Mouse (Mus musculus) liver, embryonic 14.5 days (tissue): ENCODE data around the gene Esm1. TPM values are rescaled to one million over a fixed set of nuclear protein-coding genes. Genes with fewer than 3 reads are reported as not detected.
A peak's percentile ranks its signal among the peaks of the same experiment; 100 is the strongest.

Experiments used
- ATAC-seq: fragments of 200-750 bp; cut with Nextera tagmentation; 2 replicates; pipeline ENCODE4 v1.8.0; 2017; ENCODE audit warnings: moderate number of reproducible peaks, mild to moderate bottlenecking, moderate library complexity; ENCODE audit not compliant: insufficient read depth
- DNase-seq, 3 experiments: peaks; one replicate each; pipeline ENCODE4 v3.0.0-alpha.2; 2012 to 2013; ENCODE audit warnings: low read depth in 3 of 3, low spot score in 3 of 3
- H3K27ac ChIP-seq: fragments of 300-500 bp; sonication (generic); 2 replicates; pipeline ENCODE4 v1.5.1; 2014; ENCODE audit warnings: moderate library complexity, mild to moderate bottlenecking, control low read depth, inconsistent platforms
- H3K27me3 ChIP-seq: fragments of 300-500 bp; sonication (generic); 2 replicates; pipeline ENCODE4 v1.6.1; 2014; ENCODE audit warnings: mild to moderate bottlenecking, low read length, moderate library complexity; ENCODE audit not compliant: control insufficient read depth, insufficient read depth
- H3K36me3 ChIP-seq: fragments of 300-500 bp; sonication (generic); replicated peaks from 2 replicates; pipeline ENCODE4 v1.6.1; 2014; ENCODE audit warnings: low read depth; ENCODE audit not compliant: control insufficient read depth, insufficient read depth
- H3K4me1 ChIP-seq, 2 experiments: fragments of 200-500 bp in 1 of 2; fragments of 300-500 bp in 1 of 2; sonication (generic) in 1 of 2; replicated peaks; 2 replicates each; pipeline ENCODE4 v1.6.1; 2012 to 2014; ENCODE audit warnings: antibody characterized with exemption in 1 of 2, inconsistent platforms in 1 of 2, low read length in 1 of 2; ENCODE audit not compliant: control insufficient read depth in 2 of 2, insufficient read depth in 2 of 2
- H3K4me2 ChIP-seq: fragments of 300-500 bp; sonication (generic); 2 replicates; pipeline ENCODE4 v1.6.1; 2014; ENCODE audit warnings: low read depth, mild to moderate bottlenecking, control low read depth, moderate library complexity
- H3K4me3 ChIP-seq, 2 experiments: fragments of 200-500 bp in 1 of 2; fragments of 300-500 bp in 1 of 2; sonication (generic) in 1 of 2; 2 replicates each; pipeline ENCODE4 v1.5.1; 2012 to 2014; ENCODE audit warnings: low read depth in 2 of 2, low read length in 2 of 2, mild to moderate bottlenecking in 2 of 2, control low read depth in 1 of 2, inconsistent platforms in 1 of 2, moderate library complexity in 1 of 2; ENCODE audit not compliant: insufficient read depth in 1 of 2
- H3K9ac ChIP-seq: fragments of 300-500 bp; sonication (generic); replicated peaks from 2 replicates; pipeline ENCODE4 v1.6.1; 2014; ENCODE audit warnings: mild to moderate bottlenecking, control low read depth, moderate library complexity
- H3K9me3 ChIP-seq: fragments of 300-500 bp; sonication (generic); 2 replicates; pipeline ENCODE4 v1.6.1; 2016; ENCODE audit warnings: low read length, mixed read lengths; ENCODE audit not compliant: control insufficient read depth
- CTCF ChIP-seq: IDR thresholded peaks from 2 replicates; pipeline ENCODE4 v1.5.1; 2016; ENCODE audit warnings: antibody characterized with exemption, low read depth, control low read depth
- EP300 ChIP-seq: IDR thresholded peaks from 2 replicates; pipeline ENCODE4 v1.6.1; 2016; ENCODE audit warnings: antibody characterized with exemption, low read depth
- WGBS: fragments of 180-500 bp; shearing (Covaris S2); extraction: QIAGEN DNeasy Blood & Tissue Kit; methylation state at CpG from one replicate; pipeline ENCODE4 v1.1.7; 2014; ENCODE audit not compliant: insufficient replicate concordance; 5-methylcytosine and 5-hydroxymethylcytosine counted together
- polyA plus RNA-seq, 2 experiments: library from polyadenylated mRNA; depleted of rRNA in 1 of 2; stranded (reverse) in 1 of 2; unstranded in 1 of 2; fragments of >200 nt; fragmentation: Nextera tagmentation in 1 of 2; extraction: Ambion mirVana in 1 of 2; gene quantifications; 2 replicates each; pipeline versions ENCODE4 v1.2.1 to v1.2.3; 2012 to 2014

Esm1 gene
- polyA plus RNA-seq, 2 experiments: 0.36 to 0.37 TPM

- Histone ChIP-seq H3K9ac (no peak overlapping the region), H3K4me2 (no peak overlapping the region), H3K27me3 (no peaks in the 10 kb centered on the region), H3K4me1 (no peaks in the 10 kb centered on the region), H3K27ac (no peak overlapping the region), H3K9me3 (no peaks in the 10 kb centered on the region), H3K36me3 (no peaks in the 10 kb centered on the region), H3K4me3 (no peak overlapping the region)
- ATAC-seq (no peak), DNase-seq (peak; percentile 22 to 36 (median 30))
- TF ChIP-seq CTCF: peak; percentile 80
- TF ChIP-seq EP300: no peak
- 17% methylated on average over 9 of the region's 9 CpGs for WGBS
Measured at GRCm38 (mm10) chr13:113266495-113266951, 57.1 kb downstream of the Esm1 start.

- Histone ChIP-seq H3K4me1 (no peaks in the 10 kb centered on the region), H3K4me2 (no peak overlapping the region), H3K9ac (no peak overlapping the region), H3K27ac (no peak overlapping the region), H3K9me3 (no peaks in the 10 kb centered on the region), H3K27me3 (no peaks in the 10 kb centered on the region), H3K36me3 (no peaks in the 10 kb centered on the region), H3K4me3 (no peak overlapping the region)
- 26% methylated on average over 3 of the region's 3 CpGs for WGBS
- DNase-seq: no peak
- TF ChIP-seq CTCF (no peak), EP300 (no peak)
- no peak for ATAC-seq
Measured at GRCm38 (mm10) chr13:113267204-113267603, 57.7 kb downstream of the Esm1 start.

Other genes with a start within 250 kb of the Esm1 start
- gene Ccno, start 221.9 kb upstream of the Esm1 start, polyA plus RNA-seq (2012; rRNA removed): 0.06 and 0.13 TPM in 2 replicates
- gene Ccno, start 221.9 kb upstream of the Esm1 start, polyA plus RNA-seq (2014; fragmentation: Nextera tagmentation; extraction: Ambion mirVana): not detected in 2 replicates
- not detected in 2 replicates for gene Mcidas, start 215.8 kb upstream of the Esm1 start, polyA plus RNA-seq (2012; rRNA removed)
- gene Mcidas, start 215.8 kb upstream of the Esm1 start, polyA plus RNA-seq (2014; fragmentation: Nextera tagmentation; extraction: Ambion mirVana): not detected in 2 replicates
- gene Cdc20b, start 174.5 kb upstream of the Esm1 start, polyA plus RNA-seq (2012; rRNA removed): 0.02 TPM in 1 of 2 replicates, not detected in the other
- not detected in 2 replicates for gene Cdc20b, start 174.5 kb upstream of the Esm1 start, polyA plus RNA-seq (2014; fragmentation: Nextera tagmentation; extraction: Ambion mirVana)
- 2.2 and 3.1 TPM in 2 replicates for gene Gpx8, start 163.2 kb upstream of the Esm1 start, polyA plus RNA-seq (2012; rRNA removed)
- 6.4 and 6.8 TPM in 2 replicates for gene Gpx8, start 163.2 kb upstream of the Esm1 start, polyA plus RNA-seq (2014; fragmentation: Nextera tagmentation; extraction: Ambion mirVana)
- gene Gzma, start 108.7 kb upstream of the Esm1 start, polyA plus RNA-seq (2012; rRNA removed): 0.08 and 0.19 TPM in 2 replicates
- 0.56 and 0.59 TPM in 2 replicates for gene Gzma, start 108.7 kb upstream of the Esm1 start, polyA plus RNA-seq (2014; fragmentation: Nextera tagmentation; extraction: Ambion mirVana)
- gene Gzmk, start 16.2 kb downstream of the Esm1 start, polyA plus RNA-seq (2012; rRNA removed): not detected in 2 replicates
- not detected in 2 replicates for gene Gzmk, start 16.2 kb downstream of the Esm1 start, polyA plus RNA-seq (2014; fragmentation: Nextera tagmentation; extraction: Ambion mirVana)
- 0.20 and 0.24 TPM in 2 replicates for gene BC067074, start 83.5 kb downstream of the Esm1 start, polyA plus RNA-seq (2012; rRNA removed)
- gene BC067074, start 83.5 kb downstream of the Esm1 start, polyA plus RNA-seq (2014; fragmentation: Nextera tagmentation; extraction: Ambion mirVana): 0.08 and 0.10 TPM in 2 replicates